Mouse (Mus musculus): Measurements from ENCODE around the gene Ptch2. TPM values are rescaled to one million over a fixed set of nuclear protein-coding genes. Genes with fewer than 3 reads are reported as not detected.

Gene Ptch2
- total and polyA plus RNA-seq, 2 experiments, result 0.18 to 1.4 TPM

- no peak for TF ChIP-seq POLR2A (IDR thresholded peaks at IDR 0.05; ENCODE audit: extremely low read depth, insufficient read depth, low read length)
- no peak for TF ChIP-seq CTCF (IDR thresholded peaks at IDR 0.05; ENCODE audit: low read depth, low read length)
- WGBS, result 94% methylated on average over 4 of the region's 4 CpGs
Measured at GRCm38 (mm10) chr4:117122209-117122608, 26.3 kb downstream of the Ptch2 start.

GRCm38 (mm10) chr4:117123546-117124217 is 27.8 kb downstream of the Ptch2 start:
- Histone ChIP-seq H3K4me1 (ENCODE audit: control insufficient read depth, insufficient read depth, low read length) (peaks cover 6% of the 10 kb centered on the region; the same call in 1 of the 2 replicates), H3K36me3 (ENCODE audit: control insufficient read depth, insufficient read depth, low read length) (peaks cover 12% of the 10 kb centered on the region; the same call in 1 of the 2 replicates), H3K4me3 (ENCODE audit: insufficient read depth, low read depth, low read length) (no peak overlapping the region), H3K79me2 (ENCODE audit: control insufficient read depth, insufficient read depth, low read length) (no peaks in the 10 kb centered on the region), H3K9ac (ENCODE audit: low read depth, low read length) (no peak overlapping the region), H3K27me3 (ENCODE audit: control insufficient read depth, insufficient read depth, low read length) (no peaks in the 10 kb centered on the region), H3K27ac (replicated peaks; ENCODE audit: insufficient read depth, low read depth, low read length) (no peak overlapping the region)
- DNase-seq (ENCODE audit: extremely low read depth, low read depth, low spot score), result no peak
- WGBS, result 52% methylated on average over 9 of the region's 9 CpGs
- TF ChIP-seq CTCF (IDR thresholded peaks at IDR 0.05; ENCODE audit: low read depth, low read length), result no peak
- TF ChIP-seq POLR2A (IDR thresholded peaks at IDR 0.05; ENCODE audit: extremely low read depth, insufficient read depth, low read length), result no peak

More at GRCm38 (mm10) chr4:117122209-117122608, 26.3 kb downstream of the Ptch2 start:
- peaks cover 1% of the 10 kb centered on the region; the same call in 1 of the 2 replicates for H3K36me3 ChIP-seq (ENCODE audit: control insufficient read depth, insufficient read depth, low read length)
- no peak overlapping the region for H3K27ac ChIP-seq (replicated peaks; ENCODE audit: insufficient read depth, low read depth, low read length)
- DNase-seq (ENCODE audit: extremely low read depth, low read depth, low spot score), result no peak
- H3K4me3 ChIP-seq (ENCODE audit: insufficient read depth, low read depth, low read length), result no peak overlapping the region
- H3K9ac ChIP-seq (ENCODE audit: low read depth, low read length), result no peak overlapping the region
- H3K79me2 ChIP-seq (ENCODE audit: control insufficient read depth, insufficient read depth, low read length), result no peaks in the 10 kb centered on the region
- H3K4me1 ChIP-seq (ENCODE audit: control insufficient read depth, insufficient read depth, low read length), result peaks cover 6% of the 10 kb centered on the region; the same call in 1 of the 2 replicates
- no peaks in the 10 kb centered on the region for H3K27me3 ChIP-seq (ENCODE audit: control insufficient read depth, insufficient read depth, low read length)

GRCm38 (mm10) chr4:117124218-117124517 is 28.3 kb downstream of the Ptch2 start:
- H3K79me2 ChIP-seq (ENCODE audit: control insufficient read depth, insufficient read depth, low read length), result no peaks in the 10 kb centered on the region
- H3K4me1 ChIP-seq (ENCODE audit: control insufficient read depth, insufficient read depth, low read length), result peaks cover 8% of the 10 kb centered on the region; the same call in 1 of the 2 replicates
- H3K9ac ChIP-seq (ENCODE audit: low read depth, low read length), result peak overlapping the region; percentile 14; the same call in 1 of the 2 replicates
- 80% methylated on average over 3 of the region's 3 CpGs for WGBS
- no peaks in the 10 kb centered on the region for H3K27me3 ChIP-seq (ENCODE audit: control insufficient read depth, insufficient read depth, low read length)
- peaks cover 17% of the 10 kb centered on the region; the same call in 1 of the 2 replicates for H3K36me3 ChIP-seq (ENCODE audit: control insufficient read depth, insufficient read depth, low read length)
- no peak for TF ChIP-seq CTCF (IDR thresholded peaks at IDR 0.05; ENCODE audit: low read depth, low read length)
- TF ChIP-seq POLR2A (IDR thresholded peaks at IDR 0.05; ENCODE audit: extremely low read depth, insufficient read depth, low read length), result no peak
- no peak for DNase-seq (ENCODE audit: extremely low read depth, low read depth, low spot score)
- peak overlapping the region; percentile 86 for H3K27ac ChIP-seq (replicated peaks; ENCODE audit: insufficient read depth, low read depth, low read length)
- no peak overlapping the region for H3K4me3 ChIP-seq (ENCODE audit: insufficient read depth, low read depth, low read length)

GRCm38 (mm10) chr4:117124518-117125347 is 28.9 kb downstream of the Ptch2 start:
- 55% methylated on average over 14 of the region's 14 CpGs for WGBS
- H3K4me3 ChIP-seq (ENCODE audit: insufficient read depth, low read depth, low read length), result no peak overlapping the region

GRCm38 (mm10) chr4:117125348-117125909 is 29.6 kb downstream of the Ptch2 start, which contains the start of gene Btbd19:
TSS of gene Btbd19 (minus strand) at chr4:117125725.
- Histone ChIP-seq H3K27me3 (ENCODE audit: control insufficient read depth, insufficient read depth, low read length) (no peaks in the 10 kb centered on the region), H3K27ac (replicated peaks; ENCODE audit: insufficient read depth, low read depth, low read length) (peak within 1 kb of the TSS; percentile 86), H3K79me2 (ENCODE audit: control insufficient read depth, insufficient read depth, low read length) (no peaks in the 10 kb centered on the region), H3K4me1 (ENCODE audit: control insufficient read depth, insufficient read depth, low read length) (peaks cover 10% of the 10 kb centered on the region; the same call in 1 of the 2 replicates), H3K4me3 (ENCODE audit: insufficient read depth, low read depth, low read length) (no peak within 1 kb of the TSS), H3K9ac (ENCODE audit: low read depth, low read length) (peak within 1 kb of the TSS; percentile 27), H3K36me3 (ENCODE audit: control insufficient read depth, insufficient read depth, low read length) (peaks cover 29% of the 10 kb centered on the region)
- TF ChIP-seq POLR2A (IDR thresholded peaks at IDR 0.05; ENCODE audit: extremely low read depth, insufficient read depth, low read length), result no peak
- TF ChIP-seq CTCF (IDR thresholded peaks at IDR 0.05; ENCODE audit: low read depth, low read length), result no peak
- peak; percentile 33 for DNase-seq (ENCODE audit: extremely low read depth, low read depth, low spot score)
- WGBS, result 49% methylated on average over 8 of the region's 8 CpGs

More at GRCm38 (mm10) chr4:117124518-117125347, 28.9 kb downstream of the Ptch2 start:
- H3K79me2 ChIP-seq (ENCODE audit: control insufficient read depth, insufficient read depth, low read length), result no peaks in the 10 kb centered on the region
- peak; percentile 63 for DNase-seq (ENCODE audit: extremely low read depth, low read depth, low spot score)
- peaks cover 9% of the 10 kb centered on the region; the same call in 1 of the 2 replicates for H3K4me1 ChIP-seq (ENCODE audit: control insufficient read depth, insufficient read depth, low read length)
- TF ChIP-seq CTCF (IDR thresholded peaks at IDR 0.05; ENCODE audit: low read depth, low read length) (no peak), POLR2A (IDR thresholded peaks at IDR 0.05; ENCODE audit: extremely low read depth, insufficient read depth, low read length) (no peak)
- peak overlapping the region; percentile 86 for H3K27ac ChIP-seq (replicated peaks; ENCODE audit: insufficient read depth, low read depth, low read length)
- H3K27me3 ChIP-seq (ENCODE audit: control insufficient read depth, insufficient read depth, low read length), result no peaks in the 10 kb centered on the region
- peak overlapping the region; percentile 14 for H3K9ac ChIP-seq (ENCODE audit: low read depth, low read length)
- peaks cover 22% of the 10 kb centered on the region; the same call in 1 of the 2 replicates for H3K36me3 ChIP-seq (ENCODE audit: control insufficient read depth, insufficient read depth, low read length)

Data from liver, adult 2 months (tissue).